Mouse (Mus musculus): ENCODE results near the gene Dennd1b.

The Dennd1b gene

DNA sequence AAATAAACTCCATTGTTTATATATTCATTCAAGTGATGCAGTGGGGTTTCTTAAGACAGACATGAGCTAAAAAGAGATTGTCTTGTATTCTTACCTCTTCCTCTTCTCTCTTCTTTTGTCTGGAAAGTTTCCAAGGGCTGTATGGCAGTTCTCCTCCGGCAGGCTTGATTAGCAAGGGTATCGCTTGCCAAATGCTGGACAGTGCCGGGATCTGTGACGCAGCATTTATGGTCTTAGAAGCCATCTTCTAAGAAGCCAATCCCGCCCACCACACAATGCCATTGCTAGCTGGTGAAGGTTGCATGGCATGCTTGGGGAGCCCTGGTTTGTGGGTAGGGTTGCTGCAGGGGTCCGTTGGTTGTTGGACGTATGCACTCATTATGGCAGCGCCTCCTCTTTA lies 115.8 kb downstream of the Dennd1b start:
- DNase-seq (ENCODE audit: low spot score in 2 of 2) = no peak

GRCm38 (mm10) chr1:139079523-139079922 lies 116.3 kb downstream of the Dennd1b start:
- no peak for DNase-seq (ENCODE audit: low spot score in 2 of 2)

DNA sequence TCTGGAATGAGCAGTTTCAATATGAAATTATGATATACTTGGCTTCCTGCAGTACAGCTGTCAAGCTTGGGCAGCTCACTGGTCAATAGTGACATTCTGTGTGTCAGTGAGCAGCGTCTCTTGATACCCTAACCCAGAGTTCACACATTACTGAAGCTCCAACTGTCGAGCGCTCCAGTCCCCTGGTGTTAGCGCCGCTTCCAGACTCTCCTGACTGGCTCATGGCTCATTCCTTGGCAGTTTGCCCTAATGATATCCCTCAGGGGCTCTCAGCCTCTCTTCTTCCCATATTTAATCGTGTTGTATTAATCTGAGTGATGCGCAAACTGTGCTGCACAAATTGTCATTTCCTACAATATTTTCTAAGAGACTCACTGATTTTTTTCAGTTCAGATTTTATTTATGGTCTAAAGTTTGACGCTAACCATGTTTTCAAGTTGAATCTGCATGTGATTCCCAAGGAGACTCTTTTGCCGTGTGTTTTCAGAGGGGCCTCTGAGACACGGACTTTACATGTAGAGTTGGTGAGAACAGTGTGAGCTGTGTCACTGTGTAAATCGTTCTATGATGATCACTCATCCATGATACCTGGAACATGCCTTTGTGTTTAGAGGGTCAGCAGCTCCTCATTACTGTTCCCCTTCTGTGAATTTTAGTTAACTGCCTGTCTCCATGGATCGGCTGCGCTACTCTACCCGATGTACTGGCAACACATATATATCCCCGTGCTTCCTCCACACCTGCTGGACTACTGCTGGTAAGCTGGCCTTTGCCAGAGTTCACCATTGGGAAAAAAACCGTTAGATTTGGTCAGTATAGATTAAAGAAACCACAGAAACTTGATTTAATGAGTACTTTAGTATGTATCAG lies 117.5 kb downstream of the Dennd1b start:
- no peak for DNase-seq (ENCODE audit: low spot score in 2 of 2)

GRCm38 (mm10) chr1:139083382-139083781 lies 120.1 kb downstream of the Dennd1b start:
- DNase-seq (ENCODE audit: low spot score in 2 of 2) = no peak

DNA sequence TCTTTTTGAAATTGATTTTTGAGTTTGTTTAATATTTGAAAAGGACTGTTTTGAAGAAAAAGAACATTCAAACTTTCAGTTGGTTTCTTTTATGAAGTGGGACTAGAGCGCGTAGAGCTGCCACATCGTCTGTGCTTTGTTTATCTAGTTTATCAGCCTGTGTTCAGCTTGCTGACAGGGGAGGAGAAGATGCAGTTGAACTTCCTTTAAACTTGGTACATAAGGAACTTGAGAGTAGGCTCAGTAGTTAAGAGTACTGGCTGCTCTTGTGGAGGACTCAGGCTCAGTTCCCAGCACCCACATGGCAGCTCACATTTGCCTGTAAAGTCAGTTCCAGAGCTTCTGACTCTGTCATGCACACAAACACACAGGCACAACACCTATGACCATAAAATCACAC lies 124.3 kb downstream of the Dennd1b start:
- DNase-seq (ENCODE audit: low spot score in 2 of 2) = no peak

GRCm38 (mm10) chr1:139090744-139091143 lies 127.5 kb downstream of the Dennd1b start:
- no peak for DNase-seq (ENCODE audit: low spot score in 2 of 2)

DNA sequence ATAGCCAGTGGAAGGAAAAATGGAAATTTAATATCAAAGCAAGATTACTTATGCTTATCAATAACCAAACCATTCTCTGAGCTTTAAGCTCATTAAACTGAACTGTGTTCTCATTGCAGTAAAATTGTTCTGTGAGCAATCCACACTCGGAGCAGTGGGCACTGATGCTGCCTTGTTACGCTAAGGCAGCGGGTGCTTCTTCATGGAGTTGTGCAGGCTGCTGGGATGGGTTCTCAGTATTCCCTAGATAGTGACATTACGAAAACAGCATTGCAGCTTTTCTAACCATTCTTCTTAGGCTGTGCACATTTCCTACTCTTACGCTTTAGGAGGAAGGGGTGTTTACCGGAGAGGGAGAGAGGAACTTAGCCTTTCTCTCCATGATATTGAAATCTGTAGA lies 128.5 kb downstream of the Dennd1b start:
- DNase-seq (ENCODE audit: low spot score in 2 of 2) = no peak

DNA sequence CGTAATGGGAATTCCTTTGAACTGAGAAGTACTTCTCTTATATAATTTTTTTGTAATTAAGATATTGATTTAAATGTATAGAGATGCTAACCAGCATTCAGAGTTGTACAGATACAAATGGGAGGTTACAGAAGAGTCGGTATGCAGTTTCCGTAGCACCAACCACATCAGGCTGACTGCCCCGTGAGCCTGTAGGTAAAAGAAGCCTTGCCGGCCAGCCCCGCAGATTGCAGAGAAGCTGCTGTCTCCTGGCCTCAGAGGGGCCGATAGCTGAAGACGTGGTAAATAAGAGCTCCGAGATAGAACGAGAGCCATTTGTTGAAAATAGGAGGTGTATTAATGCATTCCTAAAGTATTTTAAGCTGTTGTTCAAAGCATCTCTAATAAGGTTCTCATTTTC lies 128.9 kb downstream of the Dennd1b start:
- no peak for DNase-seq (ENCODE audit: low spot score in 2 of 2)

DNA sequence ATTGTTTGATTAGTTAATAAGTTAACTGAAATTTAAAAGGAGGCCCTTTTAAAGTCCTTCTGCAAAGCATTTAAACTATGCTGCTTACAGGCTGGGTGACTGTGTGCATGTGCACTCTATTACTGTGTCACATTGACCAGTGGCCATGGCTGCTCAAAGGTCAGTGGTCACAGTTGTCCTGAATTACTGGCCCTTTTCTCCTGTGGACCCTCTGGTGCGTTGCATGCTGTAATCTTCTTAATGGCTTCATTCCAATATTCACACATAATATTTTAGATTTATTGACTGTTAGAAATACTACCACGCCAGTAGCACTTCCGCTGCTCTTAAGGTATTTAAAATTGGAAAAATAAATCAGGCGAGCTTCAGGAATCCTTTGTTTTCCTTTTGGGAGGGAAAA lies 129.5 kb downstream of the Dennd1b start:
- DNase-seq (ENCODE audit: low spot score in 2 of 2) = no peak

GRCm38 (mm10) chr1:139096369-139096768 lies 133.1 kb downstream of the Dennd1b start:
- no peak for DNase-seq (ENCODE audit: low spot score in 2 of 2)

DNA sequence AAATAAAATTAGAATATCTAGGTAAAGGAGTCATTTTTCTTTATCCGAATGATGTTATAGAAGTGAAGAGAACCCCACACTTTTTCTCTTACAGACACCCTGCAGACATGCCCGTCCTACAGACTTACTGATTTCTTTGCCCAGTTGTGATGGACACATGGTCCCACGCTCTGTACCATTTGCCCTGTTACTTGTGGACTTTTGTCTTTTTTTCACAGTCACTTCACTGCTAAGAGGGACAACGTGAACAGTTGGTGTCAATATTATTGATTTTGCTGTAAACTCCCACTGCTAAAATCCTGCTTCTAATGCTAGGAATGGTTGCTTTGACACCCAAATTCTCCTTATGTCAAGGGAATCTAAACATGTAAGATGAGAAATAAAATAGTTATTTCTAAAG lies 134.9 kb downstream of the Dennd1b start:
- no peak for DNase-seq (ENCODE audit: low spot score in 2 of 2)

GRCm38 (mm10) chr1:139101725-139102124 lies 138.5 kb downstream of the Dennd1b start:
- no peak for DNase-seq (ENCODE audit: low spot score in 2 of 2)

GRCm38 (mm10) chr1:139108251-139108650 lies 145.0 kb downstream of the Dennd1b start:
- no peak for DNase-seq (ENCODE audit: low spot score in 2 of 2)

- DNase-seq (ENCODE audit: low spot score in 2 of 2) = no peak
These were observed 159.4 kb downstream of the Dennd1b start for GRCm38 (mm10) chr1:139122626-139123025.

- no peak for DNase-seq (ENCODE audit: low spot score in 2 of 2)
These were observed 176.4 kb downstream of the Dennd1b start for GRCm38 (mm10) chr1:139139644-139140043.

- DNase-seq (ENCODE audit: low spot score in 2 of 2) = no peak
These were observed 182.3 kb downstream of the Dennd1b start for GRCm38 (mm10) chr1:139145516-139145915.

GRCm38 (mm10) chr1:139146306-139146705 lies 183.1 kb downstream of the Dennd1b start:
- DNase-seq (ENCODE audit: low spot score in 2 of 2) = no peak

DNA sequence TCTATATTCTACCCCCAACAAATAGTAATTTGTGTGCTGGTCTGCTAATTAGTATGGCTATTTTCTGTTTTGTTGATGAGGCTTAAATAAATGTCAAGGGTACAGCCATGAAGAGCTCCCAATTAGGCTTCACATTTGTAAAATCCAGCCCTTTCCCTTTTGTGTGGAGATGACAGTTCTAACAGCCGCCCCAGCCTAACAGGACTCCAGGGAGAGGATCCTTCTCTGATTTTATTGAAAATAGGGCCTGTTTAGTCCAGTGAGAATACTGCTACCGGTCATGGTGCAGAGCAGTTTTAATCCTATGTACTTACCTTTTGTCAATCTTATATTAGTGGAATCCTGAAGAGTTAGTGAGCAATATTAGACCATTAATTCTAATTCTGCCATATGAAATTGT lies 189.8 kb downstream of the Dennd1b start:
- DNase-seq (ENCODE audit: low spot score in 2 of 2) = no peak

DNA sequence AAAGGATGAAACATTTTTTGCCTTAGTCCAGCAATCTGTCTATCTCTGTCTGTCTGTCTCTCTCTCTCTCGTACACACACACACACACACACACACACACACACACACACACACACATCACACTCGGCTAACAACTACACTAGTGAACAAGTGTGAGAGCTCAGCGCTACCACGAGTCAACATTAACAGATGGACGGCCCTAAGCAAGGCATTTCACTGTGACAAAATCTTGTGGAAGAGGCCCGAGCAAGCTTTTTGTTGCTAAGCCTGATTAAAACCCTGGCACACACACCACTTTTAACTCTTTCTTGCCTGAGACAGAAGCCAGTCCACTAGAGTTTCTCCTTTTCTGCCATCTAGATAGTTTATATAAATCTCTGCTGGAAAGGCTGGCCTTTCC lies 190.3 kb downstream of the Dennd1b start:
- no peak for DNase-seq (ENCODE audit: low spot score in 2 of 2)

GRCm38 (mm10) chr1:139156397-139156796 lies 193.2 kb downstream of the Dennd1b start:
- no peak for DNase-seq (ENCODE audit: low spot score in 2 of 2)

DNA sequence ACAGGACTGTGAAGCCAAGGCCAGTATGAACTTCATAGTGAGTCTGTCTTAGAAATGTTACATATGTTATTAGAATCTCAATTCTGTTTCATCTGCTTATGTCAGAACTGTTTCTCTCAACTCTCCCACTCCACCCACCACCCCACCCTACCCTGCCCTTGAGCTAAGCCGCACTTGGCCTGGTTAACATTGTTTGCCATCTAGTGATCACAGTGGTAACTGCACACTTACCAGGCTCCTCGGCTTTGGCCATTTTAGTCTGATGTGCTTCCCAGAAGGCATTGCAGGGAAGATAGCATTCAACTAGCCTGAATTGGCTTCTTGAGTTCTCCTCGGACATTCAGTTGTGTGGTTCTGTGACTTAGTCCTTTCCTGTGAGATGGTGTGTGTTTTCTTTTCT lies 198.4 kb downstream of the Dennd1b start:
- DNase-seq (ENCODE audit: low spot score in 2 of 2) = no peak

GRCm38 (mm10) chr1:139162814-139163213 lies 199.6 kb downstream of the Dennd1b start:
- peak in 1 of 2 experiments; percentile 18 for DNase-seq (ENCODE audit: low spot score in 2 of 2)

- no peak for DNase-seq (ENCODE audit: low spot score in 2 of 2)
These were observed 211.0 kb downstream of the Dennd1b start for GRCm38 (mm10) chr1:139174058-139174832.

All from frontal cortex, postnatal 14 days (tissue).